Mouse (Mus musculus): ENCODE data around the gene A230050P20Rik. TPM values are rescaled to one million over a fixed set of nuclear protein-coding genes. Genes with fewer than 3 reads are reported as not detected.

Gene A230050P20Rik
- total RNA-seq, 2 experiments from 2014 or later: 1.8 to 2.8 TPM

DNA sequence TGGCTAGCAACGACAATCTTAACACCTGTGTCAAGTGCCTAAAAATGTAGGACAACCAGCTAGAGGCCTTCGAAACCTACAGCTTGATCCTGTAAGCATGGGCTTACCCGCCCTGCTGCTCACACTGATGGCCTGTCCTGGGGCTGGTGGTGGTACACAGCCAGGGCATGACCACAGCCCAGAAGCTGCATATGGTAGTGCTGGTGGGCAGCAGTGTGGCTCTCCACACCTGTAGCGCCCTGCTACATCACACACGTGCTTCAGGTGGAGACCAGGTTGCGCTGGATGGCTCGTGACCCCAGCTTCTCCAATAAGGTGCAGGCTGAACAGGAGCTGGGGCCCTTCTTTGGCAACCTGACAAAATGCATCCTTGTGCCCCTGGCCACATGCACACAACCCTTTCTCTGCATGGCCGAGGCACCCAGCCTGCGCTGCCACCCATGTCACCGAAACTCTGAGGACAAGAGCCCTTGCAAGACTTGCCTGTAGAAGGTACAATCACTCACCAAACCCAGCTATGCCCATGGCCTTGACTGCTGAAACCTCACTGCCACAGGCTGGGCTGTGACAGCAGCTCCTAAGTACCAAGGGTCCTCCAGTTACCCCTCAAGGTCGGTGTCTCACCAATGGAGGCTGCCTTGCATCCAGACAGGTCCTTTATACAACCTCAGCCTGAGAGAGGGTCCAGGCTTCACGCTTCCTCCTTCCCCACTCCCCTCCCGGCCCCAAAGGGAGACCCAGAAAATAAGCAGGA lies 25.3 kb downstream of the A230050P20Rik start:
- no peak for DNase-seq (ENCODE audit: low spot score)

DNA sequence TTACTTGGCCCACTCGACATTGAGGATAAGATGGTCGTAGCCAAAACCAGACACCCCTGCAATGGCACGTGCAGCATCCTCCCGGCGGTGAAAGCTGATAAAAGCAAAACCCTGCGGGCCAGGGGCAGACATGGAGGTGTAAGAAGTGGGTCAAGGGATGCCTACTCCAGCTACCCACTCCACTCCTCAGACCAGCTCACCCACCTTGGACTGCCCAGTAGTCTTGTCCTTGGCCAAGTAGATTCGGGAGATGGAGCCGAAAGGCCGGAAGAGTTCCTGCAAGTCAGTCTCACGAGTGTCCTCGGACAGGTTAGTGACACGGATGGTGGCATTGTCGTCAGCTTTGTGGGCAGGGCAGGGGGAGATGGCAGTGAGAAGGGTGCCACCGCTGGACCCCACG lies 26.2 kb downstream of the A230050P20Rik start:
- no peak for DNase-seq (ENCODE audit: low spot score)

DNA sequence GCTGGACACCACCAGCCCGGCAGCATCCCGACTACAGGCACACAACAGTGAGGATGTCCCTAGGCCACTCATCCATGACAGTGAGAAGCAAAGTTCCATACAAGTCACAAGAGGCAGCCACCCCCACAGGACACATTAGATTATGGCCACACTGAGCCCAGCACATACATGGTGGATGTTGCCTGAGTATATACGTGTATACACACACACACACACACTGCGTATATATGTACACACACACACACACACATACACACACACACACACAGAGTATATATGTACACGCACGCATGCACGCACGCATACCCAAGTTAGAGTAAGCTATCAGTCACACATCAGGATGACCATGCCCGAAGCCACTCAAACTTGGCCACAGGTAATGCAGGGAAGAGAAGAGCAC lies 26.9 kb downstream of the A230050P20Rik start:
- no peak for DNase-seq (ENCODE audit: low spot score)

DNA sequence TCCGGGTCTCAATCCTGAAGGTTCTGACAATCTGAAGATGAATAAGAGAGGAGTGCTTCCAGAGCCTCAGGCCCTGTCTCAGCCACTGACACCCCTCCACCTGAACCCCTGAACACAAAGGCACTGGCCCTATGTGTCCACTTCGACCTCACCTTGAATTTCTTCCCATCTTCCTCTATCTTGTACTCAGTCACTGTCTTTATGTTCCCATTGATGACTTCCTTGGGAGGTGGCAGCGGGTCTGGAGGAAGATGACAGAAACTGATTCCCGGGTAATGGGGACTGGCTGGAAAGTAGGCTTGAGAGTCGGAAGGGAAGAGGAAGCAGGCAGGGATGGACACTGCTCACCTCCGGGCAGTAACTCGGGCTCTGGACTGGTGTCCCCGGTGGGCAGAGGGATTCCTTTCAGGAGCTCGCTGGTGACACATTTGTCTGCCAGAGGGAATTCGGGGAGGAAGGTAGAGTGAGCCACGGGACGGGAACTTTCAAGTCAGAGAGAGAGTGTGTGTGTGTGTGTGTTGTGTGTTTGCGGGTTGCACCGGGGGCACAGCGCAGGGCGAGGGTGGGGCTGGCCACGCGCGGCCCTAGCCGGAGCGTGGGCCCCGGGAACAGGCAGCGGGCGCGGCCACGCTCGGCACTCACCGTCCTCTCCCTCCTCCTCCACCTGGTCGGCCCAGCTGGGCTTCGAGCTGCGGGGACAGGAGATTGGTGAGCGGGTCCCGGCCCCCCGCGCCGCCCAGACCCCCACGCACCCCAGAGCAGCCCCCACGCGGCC lies 29.5 kb downstream of the A230050P20Rik start:
- DNase-seq (ENCODE audit: low spot score): no peak

DNA sequence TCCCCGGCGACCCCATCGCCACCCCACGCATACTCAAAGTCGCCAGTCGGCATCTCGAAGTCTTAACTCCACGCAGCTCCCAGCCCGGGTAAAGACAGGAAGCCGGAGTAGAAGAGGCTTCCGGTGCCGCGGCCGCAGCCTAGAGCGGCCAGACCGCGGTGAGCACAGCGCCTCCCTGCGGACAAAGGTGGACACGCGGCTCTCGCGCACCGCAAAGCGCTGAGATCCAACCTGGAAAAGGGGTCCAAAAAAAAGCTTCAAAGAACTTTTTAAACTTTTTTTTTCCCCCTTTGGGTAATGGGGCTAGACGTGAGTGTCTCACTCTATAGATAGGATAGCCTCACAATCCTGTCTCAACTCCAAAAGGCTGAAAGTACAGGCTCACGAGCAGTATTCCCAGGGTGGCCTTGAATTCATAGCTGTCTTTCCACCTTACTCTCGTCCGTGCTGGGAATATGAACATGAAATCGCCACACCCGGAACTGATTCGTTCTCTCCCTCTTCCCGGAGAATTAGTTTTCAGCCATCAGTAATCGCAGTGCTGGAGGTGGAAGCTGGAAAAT lies 30.1 kb downstream of the A230050P20Rik start, which contains the start of gene Eif3g:
Gene Eif3g, minus strand, starts transcription at position 113 of the 563 bp plus-strand sequence.
- DNase-seq (ENCODE audit: low spot score): peak; percentile 83

DNA sequence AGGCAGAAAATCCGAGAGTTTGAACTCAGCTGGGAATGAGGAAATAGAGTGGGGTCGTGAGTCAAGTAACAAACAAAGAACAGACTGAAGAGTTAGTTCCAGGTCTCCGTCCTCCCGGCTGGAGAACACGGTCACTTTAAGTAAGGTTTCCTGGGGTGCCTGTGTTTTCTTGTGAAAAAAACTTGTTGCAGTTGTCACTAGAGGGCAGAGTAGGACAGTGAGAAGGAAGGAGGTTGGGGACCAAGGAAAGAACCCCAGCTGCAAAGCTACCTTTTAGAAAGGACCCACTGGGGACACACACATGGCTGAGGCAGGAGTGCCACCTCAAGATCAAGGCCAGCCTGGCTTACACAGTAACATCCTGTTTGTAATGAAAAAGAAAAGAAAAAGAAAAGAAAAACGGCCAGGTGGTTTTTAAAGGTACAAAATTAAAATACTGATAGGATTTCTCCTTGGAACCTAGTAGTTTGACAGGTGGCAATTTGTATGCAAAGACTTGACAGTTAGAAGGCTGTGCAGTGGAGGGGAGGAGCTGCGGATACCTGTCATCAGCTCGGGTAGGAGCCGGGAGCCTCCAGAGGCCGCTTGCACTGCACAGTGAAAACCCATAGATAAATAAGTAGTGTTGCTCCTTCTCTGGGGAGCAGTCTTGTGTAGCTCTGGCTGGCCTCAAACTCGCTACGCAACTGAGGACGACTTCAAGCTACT lies 33.2 kb downstream of the A230050P20Rik start:
- DNase-seq (ENCODE audit: low spot score): peak; percentile 56

DNA sequence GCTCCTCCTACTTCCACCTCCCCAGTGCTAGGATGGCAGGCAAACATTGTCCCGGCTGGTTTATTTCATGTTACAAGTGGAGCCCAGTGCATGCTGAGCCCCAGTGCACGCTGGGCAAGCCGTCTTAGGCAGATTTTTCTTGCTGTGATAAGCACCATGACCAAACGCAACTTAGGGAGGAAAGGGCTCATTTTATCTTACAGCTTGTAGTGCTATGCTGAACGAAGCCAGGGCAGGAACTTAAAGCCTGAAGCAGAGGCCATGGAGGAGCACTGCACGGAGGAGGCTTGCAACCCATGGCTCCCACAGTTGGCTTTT lies 33.7 kb downstream of the A230050P20Rik start:
- no peak for DNase-seq (ENCODE audit: low spot score)

DNA sequence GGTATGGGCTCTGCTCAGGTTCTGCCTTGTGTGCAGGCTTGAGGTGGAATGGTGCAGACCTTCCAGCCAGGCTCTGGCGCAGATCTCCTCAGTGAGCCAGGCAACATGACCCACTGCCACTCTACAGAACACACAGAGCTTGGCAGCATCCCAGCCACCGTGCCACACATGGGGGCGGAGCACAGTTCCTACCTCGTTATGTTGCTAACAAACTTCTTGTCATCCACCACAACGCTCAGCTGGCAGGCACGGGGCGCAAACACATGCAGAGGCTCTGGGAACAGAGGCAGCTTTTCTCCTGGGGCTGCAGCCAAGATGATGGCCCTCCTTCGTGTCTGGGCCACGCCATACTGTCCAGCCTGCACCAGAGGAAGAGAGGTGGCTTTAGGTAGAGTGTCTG lies 41.5 kb downstream of the A230050P20Rik start:
- DNase-seq (ENCODE audit: low spot score): no peak

DNA sequence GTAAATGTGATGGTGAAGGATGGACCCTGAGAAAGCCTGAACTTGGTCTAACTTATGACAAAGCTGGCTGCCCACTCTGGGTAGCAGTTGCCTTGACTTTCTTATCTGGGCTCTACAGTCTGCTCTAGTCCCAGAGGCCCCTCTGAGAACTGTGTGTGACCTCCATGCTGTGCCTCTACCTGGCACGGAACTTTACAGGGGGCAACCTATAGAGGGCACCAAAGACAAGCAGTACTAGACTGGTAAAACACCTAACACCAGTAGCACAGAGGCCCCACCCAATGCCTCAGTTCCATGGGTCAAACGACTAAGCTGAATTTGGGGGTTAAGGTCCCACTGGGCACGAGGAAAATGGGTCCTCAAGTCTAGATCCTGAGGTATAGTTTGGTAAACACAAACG lies 47.7 kb downstream of the A230050P20Rik start:
- peak; percentile 27 for DNase-seq (ENCODE audit: low spot score)

DNA sequence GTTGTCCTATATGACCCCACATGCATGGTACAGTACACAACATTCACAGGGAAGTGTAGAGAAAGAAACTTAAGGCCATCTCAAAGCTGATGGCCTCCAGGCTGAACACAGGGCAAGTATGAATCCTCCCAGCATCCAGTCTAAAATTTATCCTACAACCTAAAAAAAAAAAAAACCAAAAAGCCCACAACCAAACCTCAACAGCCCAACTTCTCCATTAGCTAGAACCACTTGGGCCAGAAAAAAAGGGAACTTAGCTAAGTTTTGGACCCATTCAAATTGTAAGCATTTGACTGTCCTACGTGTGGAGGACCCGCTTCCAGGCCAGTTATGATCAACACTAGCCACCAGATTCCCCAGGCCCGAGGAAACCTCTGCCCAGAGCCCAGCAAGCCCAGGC lies 54.8 kb downstream of the A230050P20Rik start:
- no peak for DNase-seq (ENCODE audit: low spot score)

Small RNA genes lying within 50 kb of the gene (microRNA-seq; reads per million reads assigned to microRNA genes)
- not detected for gene Mir7081

Other genes starting within 250 kb of the A230050P20Rik start
- 100 to 1,000 TPM; 210 to 236 TPM for gene Ubl5, start 225.8 kb upstream of the A230050P20Rik start, total RNA-seq (2021)
- gene Fbxl12, start 223.9 kb upstream of the A230050P20Rik start, total RNA-seq (2021): 1 to 10 TPM; 3.7 to 4.6 TPM
- 10 to 100 TPM; 12.4 to 14.8 TPM for gene Pin1, start 216.5 kb upstream of the A230050P20Rik start, total RNA-seq (2021)
- under 1 TPM in 1 of 2 experiments, not detected in 1; 0.11 TPM for gene Olfm2, start 122.3 kb upstream of the A230050P20Rik start, total RNA-seq (2021)
- gene Col5a3, start 53.6 kb upstream of the A230050P20Rik start, total RNA-seq (2021): 10 to 100 TPM; 14.4 to 15.4 TPM
- gene Rdh8, start 50.1 kb upstream of the A230050P20Rik start, total RNA-seq (2021): 1 to 10 TPM in 1 of 2 experiments, under 1 TPM in 1; 0.48 to 1.7 TPM
- 1 to 10 TPM; 5.9 to 7.3 TPM for gene Angptl6, start 11.1 kb downstream of the A230050P20Rik start, total RNA-seq (2021)
- 1 to 10 TPM; 6.6 to 6.9 TPM for gene Ppan, start 19.5 kb downstream of the A230050P20Rik start, total RNA-seq (2021)
- gene Eif3g, start 30.0 kb downstream of the A230050P20Rik start, total RNA-seq (2021): 100 to 1,000 TPM in 1 of 2 experiments, 10 to 100 TPM in 1; 98.6 to 100 TPM
- 1 to 10 TPM; 6.0 to 6.7 TPM for gene Dnmt1, start 91.2 kb downstream of the A230050P20Rik start, total RNA-seq (2021)
- gene S1pr2, start 108.1 kb downstream of the A230050P20Rik start, total RNA-seq (2021): 1 to 10 TPM in 1 of 2 experiments, under 1 TPM in 1; 0.68 to 1.9 TPM
- 10 to 100 TPM; 57.9 to 58.8 TPM for gene Mrpl4, start 134.1 kb downstream of the A230050P20Rik start, total RNA-seq (2021)
- gene Icam1, start 147.3 kb downstream of the A230050P20Rik start, total RNA-seq (2021): 1 to 10 TPM; 1.6 to 3.0 TPM
- 1 to 10 TPM; 1.4 to 2.8 TPM for gene Icam4, start 160.7 kb downstream of the A230050P20Rik start, total RNA-seq (2021)
- not detected for gene Icam5, start 163.4 kb downstream of the A230050P20Rik start, total RNA-seq (2021)
- gene Zglp1, start 198.5 kb downstream of the A230050P20Rik start, total RNA-seq (2021): not detected
- under 1 TPM; 0.17 to 0.34 TPM for gene Gm49373, start 204.5 kb downstream of the A230050P20Rik start, total RNA-seq (2021)
- 10 to 100 TPM; 46.9 to 48.4 TPM for gene Fdx1l, start 205.0 kb downstream of the A230050P20Rik start, total RNA-seq (2021)
- under 1 TPM; 0.43 to 0.64 TPM for gene Gm38431, start 223.4 kb downstream of the A230050P20Rik start, total RNA-seq (2021)
- gene Raver1, start 223.4 kb downstream of the A230050P20Rik start, total RNA-seq (2021): 10 to 100 TPM; 16.8 to 20.2 TPM